9 mouse cellular contexts compared by ENCODE assay signal in the genomic region with DNA sequence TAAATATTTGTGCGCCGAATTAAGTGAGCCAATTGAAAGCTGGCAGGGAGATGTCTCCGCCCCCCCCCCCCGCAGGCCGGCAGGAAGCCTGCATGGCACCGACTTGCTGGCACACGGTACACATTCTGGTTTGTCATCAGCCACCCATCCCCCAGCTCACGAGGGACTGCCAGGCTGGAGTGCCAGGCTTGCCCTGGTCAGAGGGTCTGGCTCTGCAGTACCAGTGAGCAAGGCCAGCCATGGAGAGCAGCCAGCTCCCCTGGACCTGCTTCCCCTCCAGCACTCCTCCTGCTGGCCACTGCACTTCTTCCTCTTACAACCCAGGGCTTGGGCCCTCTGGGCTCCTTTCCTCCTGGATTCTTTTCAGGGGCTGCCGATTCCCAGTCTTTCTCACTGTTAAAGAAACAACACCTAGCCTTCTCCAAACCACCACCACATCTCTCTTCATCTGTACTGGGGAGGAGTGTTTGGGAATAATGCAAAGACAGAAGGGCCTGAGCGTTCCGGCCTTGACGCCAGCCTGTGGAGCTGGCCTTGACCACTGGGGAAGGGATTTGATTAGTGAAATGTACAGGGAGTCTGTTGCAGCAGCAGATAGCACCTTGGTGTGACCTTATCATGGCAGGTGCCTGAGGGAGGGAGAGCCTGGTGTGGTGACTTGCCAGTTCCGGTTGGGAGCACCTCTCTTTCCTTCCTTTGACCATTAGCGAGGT. TPM values are rescaled to one million over a fixed set of nuclear protein-coding genes. Genes with fewer than 3 reads are reported as not detected.
DNase-seq lines count a peak whose midpoint lies in the region; ATAC-seq and TF ChIP-seq lines count a peak whose summit lies in the region.
"Had no signal": no experiment of that assay in that cellular context is flagged by ENCODE, and none has a peak within 500 bp of the region (broad histone marks: within the 10 kb centered on the region; RNA-seq: fewer than 3 reads in every experiment).

No protein-coding gene starts in this region.

- H3K36me3 ChIP-seq in intestine, postnatal 0 days (ENCODE audit: control insufficient read depth, insufficient read depth), result no peaks in the 10 kb centered on the region
- no peaks in the 10 kb centered on the region for H3K36me3 ChIP-seq in midbrain, embryonic 10.5 days
- H3K36me3 ChIP-seq in testis, adult 2 months (ENCODE audit: control insufficient read depth, insufficient read depth, low read length), result no peaks in the 10 kb centered on the region
- H3K36me3 ChIP-seq: lung, embryonic 15.5 days had no signal

- H3K27me3 ChIP-seq in intestine, postnatal 0 days (replicated peaks; ENCODE audit: control insufficient read depth, insufficient read depth, low read length), result no peaks in the 10 kb centered on the region
- no peaks in the 10 kb centered on the region for H3K27me3 ChIP-seq in midbrain, embryonic 10.5 days (ENCODE audit: low read depth, poor library complexity, severe bottlenecking)
- H3K27me3 ChIP-seq in testis, adult 2 months (ENCODE audit: control insufficient read depth, insufficient read depth, low read length), result no peaks in the 10 kb centered on the region
- H3K27me3 ChIP-seq: lung, embryonic 15.5 days had no signal

- H3K4me2 ChIP-seq in intestine, postnatal 0 days (replicated peaks; ENCODE audit: low read depth), result no peak overlapping the region
- H3K4me2 ChIP-seq: lung, embryonic 15.5 days had no signal

- intact Hi-C loops in left cerebral cortex, postnatal 10 days (cut with DNase I), result no loop called here

- H3K27ac ChIP-seq in intestine, postnatal 0 days (ENCODE audit: low read depth, low read length), result no peak overlapping the region
- peak overlapping the region; percentile 52 for H3K27ac ChIP-seq in midbrain, embryonic 10.5 days (replicated peaks)
- H3K27ac ChIP-seq in testis, adult 2 months (ENCODE audit: control insufficient read depth, insufficient read depth, low read depth, low read length), result peak overlapping the region; percentile 64
- H3K27ac ChIP-seq: lung, embryonic 15.5 days had no signal

- H3K9me3 ChIP-seq in intestine, postnatal 0 days (ENCODE audit: control insufficient read depth), result no peaks in the 10 kb centered on the region
- H3K9me3 ChIP-seq in midbrain, embryonic 10.5 days (replicated peaks), result no peaks in the 10 kb centered on the region
- H3K9me3 ChIP-seq: lung, embryonic 15.5 days had no signal

- no peaks in the 10 kb centered on the region for H3K4me1 ChIP-seq in intestine, postnatal 0 days (replicated peaks; ENCODE audit: control insufficient read depth, insufficient read depth, low read length)
- peaks cover 12% of the 10 kb centered on the region for H3K4me1 ChIP-seq in midbrain, embryonic 10.5 days
- H3K4me1 ChIP-seq in testis, adult 2 months (ENCODE audit: control insufficient read depth, insufficient read depth, low read length), result peaks cover 2% of the 10 kb centered on the region; the same call in 1 of the 2 replicates

- peak; percentile 56 for TF ChIP-seq CTCF in intestine, postnatal 0 days (IDR thresholded peaks at IDR 0.05; ENCODE audit: low read depth)
- no peak for TF ChIP-seq CTCF in testis, adult 2 months (IDR thresholded peaks at IDR 0.05; ENCODE audit: control insufficient read depth, insufficient read depth, insufficient replicate concordance, low read depth, low read length)

- no peak for TF ChIP-seq POLR2A in testis, adult 2 months (IDR thresholded peaks at IDR 0.05; ENCODE audit: control insufficient read depth, low read depth, low read length)

- H3K4me3 ChIP-seq in intestine, postnatal 0 days (ENCODE audit: low read depth, low read length), result no peak overlapping the region
- peak overlapping the region; percentile 34 for H3K4me3 ChIP-seq in midbrain, embryonic 10.5 days
- H3K4me3 ChIP-seq in testis, adult 2 months (ENCODE audit: control insufficient read depth, low read depth, low read length), result no peak overlapping the region
- H3K4me3 ChIP-seq: lung, embryonic 15.5 days had no signal

- H3K9ac ChIP-seq in intestine, postnatal 0 days (ENCODE audit: low read depth, low read length), result no peak overlapping the region
- H3K9ac ChIP-seq: lung, embryonic 15.5 days had no signal

- peak; percentile 80 for DNase-seq in ovary, adult 18-20 months (ENCODE audit: low spot score)
- DNase-seq in ovary, postnatal 14 days (ENCODE audit: low spot score), result no peak
- DNase-seq in cerebellum, postnatal 4 days (ENCODE audit: low spot score in 2 of 2), result peak; percentile 48 to 83
- DNase-seq in heart, adult 11 months, result peak; percentile 98
- DNase-seq in left cerebral cortex, postnatal 10 days (ENCODE audit: extremely low spot score in 1 of 2, low spot score in 2 of 2), result peak; percentile 81 to 88
- no peak for DNase-seq in midbrain, embryonic 10.5 days (ENCODE audit: low spot score)

- ATAC-seq in intestine, postnatal 0 days, result no peak

- WGBS in intestine, postnatal 0 days, result 61% methylated on average over 14 of the region's 14 CpGs
- WGBS in midbrain, embryonic 10.5 days, result 51% methylated on average over 14 of the region's 14 CpGs

RNA-seq across cellular contexts. Expression of a gene that starts 30.7 kb away (rescaled TPM):
- 23.5 and 23.6 TPM in 2 replicates for polyA plus RNA-seq in intestine, postnatal 0 days (2015; fragmentation: Nextera tagmentation; extraction: Ambion mirVana)
- total RNA-seq in left cerebral cortex, postnatal 10 days (2021), result 10 to 100 TPM; 25.9 to 27.8 TPM
- 9.0 and 13.6 TPM in 2 replicates for polyA plus RNA-seq in midbrain, embryonic 10.5 days (2016; fragmentation: Nextera tagmentation; extraction: Ambion mirVana)
- 27.6 and 33.0 TPM in 2 replicates for polyA plus RNA-seq in testis, adult 2 months (2012; rRNA removed)

Comparison
In these comparisons a context has a peak if more than half of its experiments do, and no peak if none do; other contexts are left out.
1. DNase-seq: peak in ovary, adult 18-20 months (single experiment), cerebellum, postnatal 4 days (2 of 2), heart, adult 11 months (single experiment) and left cerebral cortex, postnatal 10 days (2 of 2); none in ovary, postnatal 14 days (single experiment) and midbrain, embryonic 10.5 days (single experiment).